Mouse (Mus musculus): ENCODE data around the gene Tcf7l2. TPM values are rescaled to one million over a fixed set of nuclear protein-coding genes. Genes with fewer than 3 reads are reported as not detected.

The Tcf7l2 gene
- polyA plus RNA-seq, 1 experiment from 2014 or later, result 60.6 TPM

DNA sequence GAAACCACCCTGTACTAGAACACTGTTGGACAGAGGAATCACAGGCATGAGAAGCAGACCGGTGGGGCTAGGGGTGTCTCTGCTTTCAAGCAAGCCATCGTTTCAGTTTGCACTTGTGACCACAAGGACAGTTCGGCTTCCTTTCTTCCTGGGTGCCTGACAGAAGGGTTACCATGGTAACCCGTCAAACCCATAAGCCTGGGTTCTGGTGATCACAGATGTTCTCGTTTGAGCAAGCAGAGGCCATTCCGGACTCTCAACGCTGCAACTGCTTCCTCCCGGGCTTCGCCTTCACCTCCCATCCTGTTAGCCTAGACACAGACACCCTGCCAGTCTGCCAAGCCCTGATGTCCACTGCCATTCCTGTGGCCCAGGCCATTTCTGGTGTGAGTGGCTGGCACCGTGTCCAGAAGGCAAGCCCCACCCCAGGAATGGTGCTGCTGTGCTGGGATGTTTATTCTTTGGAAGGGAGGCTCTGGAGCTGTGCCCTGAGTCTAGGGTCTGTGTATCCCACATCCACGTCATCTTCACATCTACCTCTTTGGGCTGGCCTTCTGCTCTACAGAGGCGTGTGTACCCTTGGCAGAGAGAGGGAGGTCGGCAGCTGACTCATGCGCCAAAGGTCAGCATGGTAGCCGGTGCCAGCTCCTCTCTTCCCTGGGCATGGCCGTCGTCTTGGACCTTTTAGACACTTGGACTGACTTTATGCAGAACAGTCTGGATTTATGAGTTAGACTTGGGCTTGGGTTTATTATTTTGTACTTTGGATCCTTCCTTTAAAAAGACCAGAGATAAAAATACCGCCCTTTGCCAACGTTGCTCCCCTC lies 110.1 kb downstream of the Tcf7l2 start:
- Histone ChIP-seq H3K4me3 (ENCODE audit: low read depth, low read length) (no peak overlapping the region), H3K4me1 (ENCODE audit: control insufficient read depth, insufficient read depth, low read length) (0 out of 2 replicates have a peak, but pooled peaks cover 2% of the 10 kb centered on the region), H3K36me3 (ENCODE audit: control insufficient read depth, insufficient read depth, low read length) (no peaks in the 10 kb centered on the region), H3K9ac (ENCODE audit: low read length) (no peak overlapping the region), H3K4me2 (ENCODE audit: low read depth) (no peak overlapping the region), H3K9me3 (ENCODE audit: control insufficient read depth, low read length) (no peaks in the 10 kb centered on the region), H3K27ac (ENCODE audit: low read depth, low read length) (no peak overlapping the region), H3K27me3 (ENCODE audit: control insufficient read depth, insufficient read depth, low read length) (no peaks in the 10 kb centered on the region)
- DNase-seq (ENCODE audit: low spot score), result no peak
- 72% methylated on average over 19 of the region's 19 CpGs for WGBS
- ATAC-seq (ENCODE audit: insufficient read depth, low FRiP score, low TSS enrichment), result no peak

DNA sequence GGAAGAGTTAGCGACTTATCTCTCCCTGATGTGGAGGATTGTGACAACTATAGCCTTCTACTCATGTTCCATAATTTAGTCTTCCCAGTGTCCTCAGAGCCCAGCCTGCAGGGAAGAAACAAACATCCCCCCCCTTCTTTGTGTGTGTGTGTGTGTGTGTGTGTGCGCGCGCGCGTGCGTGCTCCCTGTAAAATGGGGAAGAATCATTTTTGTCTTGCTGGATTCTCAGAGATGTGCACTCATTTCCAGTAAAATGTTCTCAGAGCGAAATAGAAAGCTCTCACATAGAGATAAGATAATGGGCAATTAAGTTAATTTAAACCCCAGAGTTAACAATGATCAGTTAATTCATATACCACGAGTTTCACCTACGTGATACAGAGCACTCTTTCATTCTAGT lies 112.8 kb downstream of the Tcf7l2 start:
- ATAC-seq (ENCODE audit: insufficient read depth, low FRiP score, low TSS enrichment), result no peak

DNA sequence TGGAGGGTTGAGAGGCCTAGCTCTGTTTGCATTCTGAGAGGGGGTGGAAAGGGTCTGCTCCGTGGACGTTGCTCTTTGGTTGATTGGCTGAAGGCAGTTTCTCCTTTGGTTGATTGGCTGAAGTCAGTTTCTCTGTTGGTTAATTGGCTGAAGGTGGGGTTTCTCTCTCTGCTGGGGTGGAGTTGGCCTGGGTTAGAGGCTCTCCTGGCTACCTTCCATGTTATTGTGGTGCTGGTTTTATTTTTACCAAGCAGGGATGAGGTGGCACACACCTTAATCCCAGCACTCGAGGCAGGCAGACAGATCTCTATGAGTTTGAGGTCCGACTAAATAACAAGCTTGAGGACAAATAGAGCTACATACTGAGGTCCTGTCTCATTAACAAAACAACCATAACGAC lies 114.0 kb downstream of the Tcf7l2 start:
- WGBS, result 85% methylated on average over 5 of the region's 5 CpGs

More for the DNA sequence above, 112.8 kb downstream of the Tcf7l2 start:
- H3K4me1 ChIP-seq (ENCODE audit: control insufficient read depth, insufficient read depth, low read length), result 0 out of 2 replicates have a peak, but pooled peaks cover 2% of the 10 kb centered on the region
- no peaks in the 10 kb centered on the region for H3K9me3 ChIP-seq (ENCODE audit: control insufficient read depth, low read length)
- DNase-seq (ENCODE audit: low spot score), result no peak
- H3K27me3 ChIP-seq (ENCODE audit: control insufficient read depth, insufficient read depth, low read length), result no peaks in the 10 kb centered on the region
- no peak overlapping the region for H3K4me3 ChIP-seq (ENCODE audit: low read depth, low read length)
- H3K27ac ChIP-seq (ENCODE audit: low read depth, low read length), result no peak overlapping the region
- H3K36me3 ChIP-seq (ENCODE audit: control insufficient read depth, insufficient read depth, low read length), result no peaks in the 10 kb centered on the region
- H3K4me2 ChIP-seq (ENCODE audit: low read depth), result no peak overlapping the region
- H3K9ac ChIP-seq (ENCODE audit: low read length), result no peak overlapping the region
- 74% methylated on average over 10 of the region's 10 CpGs for WGBS

DNA sequence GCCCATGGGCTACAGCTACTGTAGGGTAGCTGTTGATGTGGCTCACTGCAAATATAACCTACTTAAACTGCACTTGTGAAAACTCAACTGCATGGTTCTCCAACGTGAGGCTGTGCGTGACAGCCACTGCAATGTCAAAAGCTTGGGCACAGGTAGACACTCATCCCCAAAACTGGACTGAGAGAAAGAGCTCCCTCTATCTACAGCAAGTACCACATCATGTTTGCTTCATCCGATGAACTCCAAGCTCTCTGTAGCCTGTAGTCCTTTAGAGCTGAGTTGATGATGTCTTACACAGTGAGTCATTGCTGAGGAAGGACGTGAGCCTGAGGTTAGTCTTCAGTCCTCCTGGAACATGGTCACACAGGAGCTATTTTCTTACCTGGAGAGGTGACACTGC lies 115.7 kb downstream of the Tcf7l2 start:
- Histone ChIP-seq H3K9ac (ENCODE audit: low read length) (no peak overlapping the region), H3K4me3 (ENCODE audit: low read depth, low read length) (no peak overlapping the region), H3K27ac (ENCODE audit: low read depth, low read length) (no peak overlapping the region), H3K27me3 (ENCODE audit: control insufficient read depth, insufficient read depth, low read length) (no peaks in the 10 kb centered on the region), H3K36me3 (ENCODE audit: control insufficient read depth, insufficient read depth, low read length) (no peaks in the 10 kb centered on the region), H3K9me3 (ENCODE audit: control insufficient read depth, low read length) (no peaks in the 10 kb centered on the region), H3K4me2 (ENCODE audit: low read depth) (no peak overlapping the region), H3K4me1 (ENCODE audit: control insufficient read depth, insufficient read depth, low read length) (0 out of 2 replicates have a peak, but pooled peaks cover 2% of the 10 kb centered on the region)
- DNase-seq (ENCODE audit: low spot score), result no peak
- ATAC-seq (ENCODE audit: insufficient read depth, low FRiP score, low TSS enrichment), result no peak
- 89% methylated on average over 4 of the region's 4 CpGs for WGBS

More for the DNA sequence above, 114.0 kb downstream of the Tcf7l2 start:
- no peaks in the 10 kb centered on the region for H3K9me3 ChIP-seq (ENCODE audit: control insufficient read depth, low read length)
- H3K27ac ChIP-seq (ENCODE audit: low read depth, low read length), result no peak overlapping the region
- no peak overlapping the region for H3K4me3 ChIP-seq (ENCODE audit: low read depth, low read length)
- DNase-seq (ENCODE audit: low spot score) (no peak), ATAC-seq (ENCODE audit: insufficient read depth, low FRiP score, low TSS enrichment) (no peak)
- no peak overlapping the region for H3K9ac ChIP-seq (ENCODE audit: low read length)
- H3K27me3 ChIP-seq (ENCODE audit: control insufficient read depth, insufficient read depth, low read length), result no peaks in the 10 kb centered on the region
- H3K36me3 ChIP-seq (ENCODE audit: control insufficient read depth, insufficient read depth, low read length), result no peaks in the 10 kb centered on the region
- no peak overlapping the region for H3K4me2 ChIP-seq (ENCODE audit: low read depth)
- H3K4me1 ChIP-seq (ENCODE audit: control insufficient read depth, insufficient read depth, low read length), result 0 out of 2 replicates have a peak, but pooled peaks cover 2% of the 10 kb centered on the region

DNA sequence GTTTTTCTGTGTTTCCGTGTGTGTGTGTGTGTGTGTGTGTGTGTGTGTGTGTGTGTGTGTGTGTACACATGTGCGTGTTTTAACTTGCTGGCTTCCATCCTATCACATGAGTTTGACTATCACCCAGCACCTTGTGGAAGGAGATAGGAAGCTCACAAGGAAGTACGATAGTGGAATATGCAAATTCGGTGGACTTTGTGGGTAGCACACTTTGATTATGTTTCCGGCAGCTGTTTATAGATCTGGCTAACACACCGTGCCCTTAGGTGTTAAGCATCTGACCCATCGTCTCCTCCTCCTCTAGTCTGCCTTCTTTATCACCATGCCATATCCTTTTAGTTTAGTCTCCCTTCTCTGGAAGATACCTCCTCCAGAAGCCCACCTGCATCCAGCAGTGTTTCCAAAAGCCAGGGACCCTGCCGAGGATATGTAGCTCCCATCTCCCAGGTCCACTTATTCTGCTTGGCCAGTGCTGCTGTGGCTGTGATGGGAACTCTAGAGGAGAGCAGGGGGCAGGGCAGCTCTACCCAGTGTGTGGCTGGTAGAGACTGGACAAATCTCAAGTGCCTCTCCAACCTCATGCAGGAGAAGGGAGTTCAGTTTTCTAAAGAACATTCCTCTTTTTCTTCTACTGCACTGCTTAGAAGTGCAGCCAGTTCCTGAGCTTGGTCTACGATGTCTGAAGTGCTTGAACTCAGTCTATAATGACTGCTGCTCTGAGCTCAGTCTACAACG lies 118.6 kb downstream of the Tcf7l2 start:
- no peak overlapping the region for H3K27ac ChIP-seq (ENCODE audit: low read depth, low read length)
- no peaks in the 10 kb centered on the region for H3K4me1 ChIP-seq (ENCODE audit: control insufficient read depth, insufficient read depth, low read length)
- no peak overlapping the region for H3K4me2 ChIP-seq (ENCODE audit: low read depth)
- H3K27me3 ChIP-seq (ENCODE audit: control insufficient read depth, insufficient read depth, low read length), result no peaks in the 10 kb centered on the region
- H3K4me3 ChIP-seq (ENCODE audit: low read depth, low read length), result no peak overlapping the region
- no peak overlapping the region for H3K9ac ChIP-seq (ENCODE audit: low read length)
- WGBS, result 87% methylated on average over 10 of the region's 10 CpGs
- ATAC-seq (ENCODE audit: insufficient read depth, low FRiP score, low TSS enrichment) (no peak), DNase-seq (ENCODE audit: low spot score) (no peak)
- H3K9me3 ChIP-seq (ENCODE audit: control insufficient read depth, low read length), result no peaks in the 10 kb centered on the region
- no peaks in the 10 kb centered on the region for H3K36me3 ChIP-seq (ENCODE audit: control insufficient read depth, insufficient read depth, low read length)

DNA sequence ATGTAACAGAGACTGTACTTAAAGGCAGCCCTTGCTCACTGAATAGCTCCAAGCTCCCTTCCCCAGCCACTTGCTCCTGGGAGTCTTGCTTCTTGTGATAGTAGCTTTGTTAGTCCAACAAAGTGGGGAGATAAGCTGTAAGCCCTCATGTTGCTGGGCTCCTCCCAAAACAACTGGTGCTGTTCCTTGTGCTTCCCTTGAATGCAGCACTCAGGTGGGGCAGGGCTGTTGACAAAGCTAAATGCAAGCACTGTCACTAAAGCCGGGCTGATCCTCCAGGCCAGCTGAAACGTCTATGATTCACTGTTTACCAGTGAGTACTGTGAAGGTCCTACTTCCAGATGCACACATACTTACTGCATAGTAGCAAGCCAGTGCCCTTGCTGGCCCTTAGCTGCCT lies 120.1 kb downstream of the Tcf7l2 start:
- DNase-seq (ENCODE audit: low spot score), result no peak
- WGBS, result 87% methylated on average over 2 of the region's 2 CpGs
- ATAC-seq (ENCODE audit: insufficient read depth, low FRiP score, low TSS enrichment), result no peak
- Histone ChIP-seq H3K36me3 (ENCODE audit: control insufficient read depth, insufficient read depth, low read length) (no peaks in the 10 kb centered on the region), H3K9me3 (ENCODE audit: control insufficient read depth, low read length) (no peaks in the 10 kb centered on the region), H3K4me1 (ENCODE audit: control insufficient read depth, insufficient read depth, low read length) (no peaks in the 10 kb centered on the region), H3K4me2 (ENCODE audit: low read depth) (no peak overlapping the region), H3K27me3 (ENCODE audit: control insufficient read depth, insufficient read depth, low read length) (no peaks in the 10 kb centered on the region), H3K4me3 (ENCODE audit: low read depth, low read length) (no peak overlapping the region), H3K27ac (ENCODE audit: low read depth, low read length) (no peak overlapping the region), H3K9ac (ENCODE audit: low read length) (no peak overlapping the region)

DNA sequence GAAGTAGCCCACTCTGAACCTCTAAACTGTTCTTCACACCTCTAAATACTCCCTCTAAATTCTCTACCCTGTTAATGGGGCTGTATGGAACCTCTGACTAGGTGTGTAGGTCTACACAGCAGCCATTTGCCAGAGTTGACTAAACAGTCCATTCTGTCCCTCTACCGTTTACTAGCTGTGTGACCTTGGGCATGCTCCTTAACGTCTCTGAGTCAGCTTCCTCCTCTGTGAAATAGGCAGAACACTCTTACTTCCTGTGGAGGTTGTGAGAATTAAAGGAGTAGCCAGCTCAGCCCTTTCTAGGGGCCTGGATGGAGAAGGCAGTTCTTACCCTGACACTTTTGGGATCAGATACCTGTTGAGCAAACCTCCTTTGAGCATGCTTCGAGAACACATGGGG lies 120.9 kb downstream of the Tcf7l2 start:
- H3K4me3 ChIP-seq (ENCODE audit: low read depth, low read length), result no peak overlapping the region
- 87% methylated on average over 3 of the region's 3 CpGs for WGBS
- ATAC-seq (ENCODE audit: insufficient read depth, low FRiP score, low TSS enrichment) (no peak), DNase-seq (ENCODE audit: low spot score) (no peak)
- H3K4me1 ChIP-seq (ENCODE audit: control insufficient read depth, insufficient read depth, low read length), result no peaks in the 10 kb centered on the region
- no peaks in the 10 kb centered on the region for H3K36me3 ChIP-seq (ENCODE audit: control insufficient read depth, insufficient read depth, low read length)
- no peak overlapping the region for H3K27ac ChIP-seq (ENCODE audit: low read depth, low read length)
- no peaks in the 10 kb centered on the region for H3K27me3 ChIP-seq (ENCODE audit: control insufficient read depth, insufficient read depth, low read length)
- no peak overlapping the region for H3K9ac ChIP-seq (ENCODE audit: low read length)
- H3K4me2 ChIP-seq (ENCODE audit: low read depth), result no peak overlapping the region
- no peaks in the 10 kb centered on the region for H3K9me3 ChIP-seq (ENCODE audit: control insufficient read depth, low read length)

DNA sequence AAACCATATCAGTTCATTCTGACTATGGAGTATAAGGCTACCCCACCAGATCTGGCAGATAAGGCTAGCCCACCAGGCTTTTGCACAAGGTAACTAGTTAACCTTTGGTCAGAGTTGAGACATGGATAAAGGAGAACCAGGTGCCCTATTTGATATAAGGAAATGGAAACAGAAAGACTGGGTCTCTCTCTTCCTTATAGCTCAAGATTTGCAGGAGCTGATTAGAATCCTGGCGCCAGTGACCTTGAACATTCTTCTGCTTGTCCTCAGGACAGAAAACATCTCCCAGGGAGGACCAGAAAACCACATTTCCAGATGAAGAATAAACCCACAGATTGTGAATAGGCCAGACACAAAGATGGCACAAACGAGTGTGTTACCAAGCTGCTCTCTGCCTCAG lies 123.4 kb downstream of the Tcf7l2 start:
- 90% methylated on average over 2 of the region's 2 CpGs for WGBS

More for the DNA sequence above, 123.4 kb downstream of the Tcf7l2 start:
- Histone ChIP-seq H3K4me2 (ENCODE audit: low read depth) (no peak overlapping the region), H3K27me3 (ENCODE audit: control insufficient read depth, insufficient read depth, low read length) (no peaks in the 10 kb centered on the region), H3K4me1 (ENCODE audit: control insufficient read depth, insufficient read depth, low read length) (no peaks in the 10 kb centered on the region), H3K9me3 (ENCODE audit: control insufficient read depth, low read length) (no peaks in the 10 kb centered on the region), H3K9ac (ENCODE audit: low read length) (no peak overlapping the region), H3K36me3 (ENCODE audit: control insufficient read depth, insufficient read depth, low read length) (no peaks in the 10 kb centered on the region), H3K4me3 (ENCODE audit: low read depth, low read length) (no peak overlapping the region), H3K27ac (ENCODE audit: low read depth, low read length) (no peak overlapping the region)
- no peak for ATAC-seq (ENCODE audit: insufficient read depth, low FRiP score, low TSS enrichment)
- DNase-seq (ENCODE audit: low spot score), result no peak

Measured in neural tube, embryonic 11.5 days (tissue).